Mouse (Mus musculus) CH12.LX (cell line): ENCODE measurements around the gene Xrcc6. TPM values are rescaled to one million over a fixed set of nuclear protein-coding genes. Genes with fewer than 3 reads are reported as not detected.

Source experiments
- DNase-seq: peaks from one replicate; pipeline ENCODE4 v3.0.0-alpha.2; 2013; ENCODE audit errors: extremely low read depth
- H3K27ac ChIP-seq: 2 replicates; pipeline ENCODE4 v1.5.1; 2012; ENCODE audit warnings: low read depth, mild to moderate bottlenecking, control low read depth, moderate library complexity; ENCODE audit not compliant: insufficient read depth
- H3K27me3 ChIP-seq: replicated peaks from 2 replicates; pipeline ENCODE3; 2012; ENCODE audit warnings: inconsistent platforms
- H3K36me3 ChIP-seq, 2 experiments: replicated peaks in 1 of 2; 2 replicates each; pipeline versions ENCODE3 to v1.6.1; 2012; ENCODE audit warnings: inconsistent platforms in 1 of 2, low read length in 1 of 2, mild to moderate bottlenecking in 1 of 2, mixed read lengths in 1 of 2, moderate library complexity in 1 of 2; ENCODE audit not compliant: control insufficient read depth in 1 of 2, insufficient read depth in 1 of 2
- H3K4me1 ChIP-seq, 2 experiments: 2 replicates each; pipeline ENCODE4 v1.6.1; 2012; ENCODE audit warnings: inconsistent platforms in 1 of 2, moderate library complexity in 1 of 2; ENCODE audit not compliant: insufficient read depth in 2 of 2, control insufficient read depth in 1 of 2
- H3K4me2 ChIP-seq: 2 replicates; pipeline ENCODE4 v1.6.1; 2012; ENCODE audit warnings: low read depth, mild to moderate bottlenecking, control low read depth; ENCODE audit not compliant: poor library complexity, insufficient read depth, severe bottlenecking
- H3K4me3 ChIP-seq, 3 experiments: fragments of 150-350 bp in 1 of 3; sonication (generic) in 1 of 3; replicated peaks in 1 of 3; 2 replicates each; pipeline versions ENCODE3 to v1.5.1; 2011 to 2012; ENCODE audit warnings: low read depth in 2 of 3, low read length in 2 of 3, mild to moderate bottlenecking in 2 of 3, moderate library complexity in 2 of 3, control low read depth in 1 of 3, improper control_type of control experiment in 1 of 3, inconsistent platforms in 1 of 3, mixed read lengths in 1 of 3; ENCODE audit not compliant: poor library complexity in 1 of 3
- H3K79me2 ChIP-seq: replicated peaks from 2 replicates; pipeline ENCODE4 v1.6.1; 2012; ENCODE audit warnings: mild to moderate bottlenecking, moderate library complexity; ENCODE audit not compliant: control insufficient read depth, poor library complexity, insufficient read depth, severe bottlenecking; ENCODE audit errors: extremely low read depth
- H3K9ac ChIP-seq: 2 replicates; pipeline ENCODE4 v1.6.1; 2012; ENCODE audit warnings: low read depth, mild to moderate bottlenecking, control low read depth, moderate library complexity; ENCODE audit not compliant: insufficient read depth
- H3K9me3 ChIP-seq: replicated peaks from 2 replicates; pipeline ENCODE3; 2012; ENCODE audit warnings: low read length, inconsistent platforms, mixed read lengths
- ELF1 ChIP-seq: IDR thresholded peaks from 2 replicates; pipeline ENCODE4 v1.6.1; 2014; ENCODE audit warnings: low read depth, mild to moderate bottlenecking, inconsistent platforms, low read length, improper control_type of control experiment
- EP300 ChIP-seq: IDR thresholded peaks from 2 replicates; pipeline ENCODE4 v1.6.1; 2011; ENCODE audit warnings: low read length, improper control_type of control experiment
- JUND ChIP-seq: conservative IDR thresholded peaks from 2 replicates; pipeline ENCODE4 v1.6.1; 2011; ENCODE audit warnings: low read depth, low read length, improper control_type of control experiment
- KAT2A ChIP-seq: IDR thresholded peaks from 2 replicates; pipeline ENCODE4 v1.6.1; 2012; ENCODE audit warnings: low read length, improper control_type of control experiment, inconsistent platforms; ENCODE audit not compliant: insufficient replicate concordance
- MAX ChIP-seq: IDR thresholded peaks from 2 replicates; pipeline ENCODE4 v1.6.1; 2011; ENCODE audit warnings: low read length, improper control_type of control experiment
- MAZ ChIP-seq: IDR thresholded peaks from 2 replicates; pipeline ENCODE4 v1.6.1; 2012; ENCODE audit warnings: low read depth, mild to moderate bottlenecking, inconsistent platforms, low read length, improper control_type of control experiment, moderate library complexity
- MEF2A ChIP-seq: IDR thresholded peaks from 2 replicates; pipeline ENCODE4 v1.6.1; 2014; ENCODE audit warnings: low read depth, mild to moderate bottlenecking, inconsistent platforms, low read length, improper control_type of control experiment, borderline replicate concordance
- NRF1 ChIP-seq: IDR thresholded peaks from 2 replicates; pipeline ENCODE4 v1.6.1; 2014; ENCODE audit warnings: low read depth, mild to moderate bottlenecking, inconsistent platforms, low read length, improper control_type of control experiment, moderate library complexity
- POLR2A ChIP-seq: IDR thresholded peaks from 2 replicates; pipeline ENCODE4 v1.6.1; 2011; ENCODE audit warnings: low read depth, mild to moderate bottlenecking, improper control_type of control experiment, low read length
- POLR2AphosphoS2 ChIP-seq: IDR thresholded peaks from 2 replicates; pipeline ENCODE4 v1.6.1; 2011; ENCODE audit warnings: low read depth, low read length, improper control_type of control experiment
- SIN3A ChIP-seq: IDR thresholded peaks from 2 replicates; pipeline ENCODE4 v1.6.1; 2012; ENCODE audit warnings: low read length, improper control_type of control experiment, inconsistent platforms
- SMC3 ChIP-seq: IDR thresholded peaks from 2 replicates; pipeline ENCODE4 v1.6.1; 2011; ENCODE audit warnings: low read depth, low read length, improper control_type of control experiment
- TBP ChIP-seq: conservative IDR thresholded peaks from 2 replicates; pipeline ENCODE4 v1.6.1; 2011; ENCODE audit warnings: low read depth, low read length, improper control_type of control experiment
- UBTF ChIP-seq: IDR thresholded peaks from 2 replicates; pipeline ENCODE4 v1.6.1; 2012; ENCODE audit warnings: low read depth, mild to moderate bottlenecking, inconsistent platforms, low read length, improper control_type of control experiment, moderate library complexity
- USF1 ChIP-seq: IDR thresholded peaks from 2 replicates; pipeline ENCODE4 v1.6.1; 2014; ENCODE audit warnings: low read depth, mild to moderate bottlenecking, inconsistent platforms, low read length, improper control_type of control experiment
- dilution Hi-C: fragments of 300-500 bp; cut with MboI; formaldehyde crosslinking; loops from 2 replicates; pipeline ENCODE4 v1.14.3; 2020; ENCODE audit warnings: low sequenced_read_pairs; ENCODE audit not compliant: extremely low pct_unique_long_range_greater_than_20kb, extremely low pct_ligation_motif_present
- in situ Hi-C: fragments of 300-500 bp; cut with MboI; formaldehyde crosslinking; loops from 3 replicates; pipeline ENCODE4 v1.14.3; 2019; ENCODE audit warnings: low sequenced_read_pairs, low pct_ligation_motif_present, low pct_unique_long_range_greater_than_20kb, mixed read lengths
- polyA plus RNA-seq: library from polyadenylated mRNA; unstranded; fragments of >175 nt; gene quantifications from 2 replicates; pipeline ENCODE4 v1.2.1, GENCODE M21; 2012; ENCODE audit warnings: low read depth; ENCODE audit not compliant: insufficient read length
- total RNA-seq, 2 experiments: library from RNA; depleted of rRNA; stranded (reverse); fragments of 300-350 nt in 1 of 2; fragments of >200 nt in 1 of 2; gene quantifications; 2 replicates each; pipeline ENCODE4 v1.2.3; 2012 to 2014

Xrcc6 gene
- total and polyA plus RNA-seq, 3 experiments: 67.3 to 83.5 (median 80.8) TPM

GRCm38 (mm10) chr15:82004257-82004656, 16.6 kb downstream of the Xrcc6 start:
- H3K9ac ChIP-seq: no peak overlapping the region
- H3K4me3 ChIP-seq: no peak overlapping the region
- H3K27ac ChIP-seq: no peak overlapping the region
- peaks cover 19 to 81% of the 10 kb centered on the region in 2 experiments for H3K36me3 ChIP-seq
- H3K9me3 ChIP-seq: no peaks in the 10 kb centered on the region
- no peak for TF ChIP-seq MEF2A
- TF ChIP-seq ELF1: no peak
- TF ChIP-seq TBP: no peak
- TF ChIP-seq POLR2AphosphoS2: no peak
- TF ChIP-seq, all 38 proteins: peak for 0
- Histone ChIP-seq H3K4me2 (no peak overlapping the region), H3K27me3 (no peaks in the 10 kb centered on the region), H3K4me1 (no peaks in the 10 kb centered on the region), H3K79me2 (no peaks in the 10 kb centered on the region)
- in situ Hi-C loops: no loop called here
- dilution Hi-C loops: no loop called here
- DNase-seq: no peak

- Histone ChIP-seq H3K4me2 (no peak overlapping the region), H3K9me3 (no peaks in the 10 kb centered on the region), H3K36me3 (peaks cover 0 to 41% of the 10 kb centered on the region in 2 experiments), H3K4me1 (peaks cover 0 to 23% of the 10 kb centered on the region in 2 experiments; a peak in 2 of 4 replicates), H3K4me3 (no peak overlapping the region), H3K9ac (no peak overlapping the region), H3K79me2 (peaks cover 17% of the 10 kb centered on the region), H3K27ac (no peak overlapping the region), H3K27me3 (no peaks in the 10 kb centered on the region)
- DNase-seq: no peak
- dilution Hi-C loops: no loop called here
- in situ Hi-C loops: no loop called here
- no peak for TF ChIP-seq MEF2A
- no peak for TF ChIP-seq SMC3
- TF ChIP-seq KAT2A: no peak
- no peak for TF ChIP-seq POLR2A
- TF ChIP-seq USF1: no peak
- no peak for TF ChIP-seq MAX
- TF ChIP-seq NRF1: no peak
- TF ChIP-seq JUND: no peak
- no peak for TF ChIP-seq MAZ
- no peak for TF ChIP-seq ELF1
Observed at GRCm38 (mm10) chr15:82011947-82012346, 24.3 kb downstream of the Xrcc6 start.

GRCm38 (mm10) chr15:82014745-82015391, 27.2 kb downstream of the Xrcc6 start:
- Histone ChIP-seq H3K36me3 (peaks cover 7 to 34% of the 10 kb centered on the region in 2 experiments), H3K27me3 (no peaks in the 10 kb centered on the region), H3K4me2 (peak overlapping the region; percentile 58), H3K9ac (peak overlapping the region; percentile 81), H3K9me3 (peaks cover 2% of the 10 kb centered on the region), H3K4me1 (peaks cover 0 to 41% of the 10 kb centered on the region in 2 experiments; a peak in 2 of 4 replicates), H3K27ac (no peak overlapping the region), H3K79me2 (peaks cover 21% of the 10 kb centered on the region), H3K4me3 (peak overlapping the region; percentile 82 to 98 (median 91))
- dilution Hi-C loops: no loop called here
- no peak for DNase-seq
- 0 out of 2 replicates have a peak, but pooled peaks have one; percentile 19 for TF ChIP-seq SIN3A
- TF ChIP-seq UBTF: no peak
- 0 out of 2 replicates have a peak, but pooled peaks have one; percentile 7 for TF ChIP-seq EP300
- in situ Hi-C loops: no loop called here
